Mouse (Mus musculus) olfactory bulb, adult 2 months (tissue): ENCODE results near the gene Cep170b.

Experiments used
- CTCF ChIP-seq: fragments of 200-500 bp; IDR thresholded peaks from 2 replicates; pipeline ENCODE4 v1.5.1; 2012; ENCODE audit warnings: low read depth, mild to moderate bottlenecking, low read length, moderate library complexity; ENCODE audit not compliant: insufficient read depth
- POLR2A ChIP-seq: fragments of 200-500 bp; IDR thresholded peaks from 2 replicates; pipeline ENCODE4 v1.6.1; 2012; ENCODE audit warnings: mild to moderate bottlenecking, low read depth, low read length, moderate library complexity; ENCODE audit not compliant: insufficient read depth

DNA sequence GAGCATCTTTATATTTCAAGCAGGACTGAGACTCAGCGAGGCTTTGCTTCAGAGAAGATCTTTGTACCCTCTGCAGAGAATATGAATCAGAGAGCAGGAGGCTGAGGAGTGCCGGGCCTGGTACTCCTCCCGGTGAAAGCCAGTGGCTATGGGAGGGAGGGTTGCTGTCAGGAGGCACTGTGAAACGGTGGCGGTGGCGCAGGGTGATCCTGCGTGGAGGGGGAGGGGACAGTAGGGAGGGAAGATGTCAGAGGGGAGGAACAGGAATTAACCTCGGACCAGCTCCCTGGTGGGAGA is 12.7 kb upstream of the Cep170b start:
- TF ChIP-seq POLR2A (no peak), CTCF (no peak)
